Mouse (Mus musculus) stomach, postnatal 0 days (tissue): Measurements from ENCODE around the gene Fabp2. TPM values are rescaled to one million over a fixed set of nuclear protein-coding genes. Genes with fewer than 3 reads are reported as not detected.

Experiments used
- ATAC-seq: fragments of 200-750 bp; cut with Nextera tagmentation; 2 replicates; pipeline ENCODE4 v1.8.0; 2017; ENCODE audit not compliant: low FRiP score, low TSS enrichment
- DNase-seq: peaks from one replicate; pipeline ENCODE4 v3.0.0-alpha.2; 2016; ENCODE audit warnings: low spot score
- H3K27ac ChIP-seq: fragments of 300-500 bp; sonication (generic); replicated peaks from 2 replicates; pipeline ENCODE4 v1.5.1; 2014; ENCODE audit warnings: mild to moderate bottlenecking, control low read depth
- H3K27me3 ChIP-seq: fragments of 300-500 bp; sonication (generic); 2 replicates; pipeline ENCODE4 v1.6.1; 2014; ENCODE audit warnings: low read length; ENCODE audit not compliant: control insufficient read depth, insufficient read depth
- H3K36me3 ChIP-seq: fragments of 300-500 bp; sonication (generic); 2 replicates; pipeline ENCODE4 v1.6.1; 2014; ENCODE audit warnings: low read length, mixed read lengths; ENCODE audit not compliant: control insufficient read depth, insufficient read depth
- H3K4me1 ChIP-seq: fragments of 300-500 bp; sonication (generic); replicated peaks from 2 replicates; pipeline ENCODE4 v1.6.1; 2014; ENCODE audit warnings: antibody characterized with exemption; ENCODE audit not compliant: control insufficient read depth, insufficient read depth
- H3K4me2 ChIP-seq: fragments of 300-500 bp; sonication (generic); replicated peaks from 2 replicates; pipeline ENCODE4 v1.6.1; 2014; ENCODE audit warnings: low read depth, mild to moderate bottlenecking, control low read depth, moderate library complexity
- H3K4me3 ChIP-seq: fragments of 300-500 bp; sonication (generic); 2 replicates; pipeline ENCODE4 v1.5.1; 2014; ENCODE audit warnings: low read depth, low read length, control low read depth
- H3K9ac ChIP-seq: fragments of 300-500 bp; sonication (generic); 2 replicates; pipeline ENCODE4 v1.6.1; 2014; ENCODE audit warnings: mild to moderate bottlenecking, low read length, control low read depth, mixed read lengths
- H3K9me3 ChIP-seq: fragments of 300-500 bp; sonication (generic); 2 replicates; pipeline ENCODE4 v1.6.1; 2016; ENCODE audit warnings: low read length; ENCODE audit not compliant: control insufficient read depth
- CTCF ChIP-seq: IDR thresholded peaks from 2 replicates; pipeline ENCODE4 v1.5.1; 2016; ENCODE audit warnings: antibody characterized with exemption, low read depth, mild to moderate bottlenecking, moderate library complexity
- EP300 ChIP-seq: optimal IDR thresholded peaks from 2 replicates; pipeline ENCODE3; 2016; ENCODE audit warnings: antibody characterized with exemption
- WGBS: fragments of 180-500 bp; shearing (Covaris S2); extraction: QIAGEN DNeasy Blood & Tissue Kit; methylation state at CpG from one replicate; pipeline ENCODE4 v1.1.7; 2014; 5-methylcytosine and 5-hydroxymethylcytosine counted together
- polyA plus RNA-seq: library from polyadenylated mRNA; unstranded; fragments of >200 nt; fragmentation: Nextera tagmentation; extraction: Ambion mirVana; gene quantifications from 2 replicates; pipeline ENCODE4 v1.2.1, GENCODE M21; 2015

The Fabp2 gene
- polyA plus RNA-seq, 1 experiment from 2014 or later, result 21.5 TPM

GRCm38 (mm10) chr3:122907841-122908240, 13.0 kb downstream of the Fabp2 start:
- no peak overlapping the region for H3K4me3 ChIP-seq
- H3K27me3 ChIP-seq, result no peaks in the 10 kb centered on the region
- H3K36me3 ChIP-seq, result no peaks in the 10 kb centered on the region
- WGBS, result 85% methylated on average over 2 of the region's 2 CpGs
- TF ChIP-seq EP300 (no peak), CTCF (no peak)
- no peak overlapping the region for H3K9ac ChIP-seq
- H3K4me1 ChIP-seq, result no peaks in the 10 kb centered on the region
- no peaks in the 10 kb centered on the region for H3K9me3 ChIP-seq
- no peak overlapping the region for H3K4me2 ChIP-seq
- no peak overlapping the region for H3K27ac ChIP-seq
- ATAC-seq (no peak), DNase-seq (no peak)

DNA sequence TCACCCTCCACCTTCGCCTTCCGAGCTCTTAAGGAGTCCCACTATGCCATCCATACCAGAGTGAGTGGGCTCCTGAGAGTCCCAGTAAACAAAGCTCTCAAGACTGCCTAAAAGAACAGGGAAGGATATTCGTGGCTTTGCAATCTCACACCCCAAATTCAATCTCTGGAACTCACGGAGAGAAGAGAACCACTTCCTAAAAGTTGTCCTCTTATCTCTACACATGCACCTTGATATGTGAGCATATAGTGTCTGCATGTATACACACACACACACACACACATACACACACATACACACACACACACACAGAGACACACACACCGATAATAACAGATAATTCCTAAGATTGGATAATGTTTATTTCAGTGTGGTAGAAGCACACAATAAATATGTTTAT, 20.6 kb downstream of the Fabp2 start:
- Histone ChIP-seq H3K36me3 (no peaks in the 10 kb centered on the region), H3K4me3 (no peak overlapping the region), H3K27ac (no peak overlapping the region), H3K27me3 (no peaks in the 10 kb centered on the region), H3K9me3 (no peaks in the 10 kb centered on the region), H3K4me1 (no peaks in the 10 kb centered on the region), H3K4me2 (no peak overlapping the region), H3K9ac (no peak overlapping the region)
- 81% methylated on average over 5 of the region's 5 CpGs for WGBS
- no peak for TF ChIP-seq CTCF
- no peak for TF ChIP-seq EP300
- DNase-seq (no peak), ATAC-seq (no peak)

GRCm38 (mm10) chr3:122916191-122916680, 21.4 kb downstream of the Fabp2 start:
- H3K36me3 ChIP-seq, result no peaks in the 10 kb centered on the region
- DNase-seq (no peak), ATAC-seq (no peak)
- no peaks in the 10 kb centered on the region for H3K4me1 ChIP-seq
- H3K9me3 ChIP-seq, result no peaks in the 10 kb centered on the region
- no peak overlapping the region for H3K27ac ChIP-seq
- no peak for TF ChIP-seq EP300
- TF ChIP-seq CTCF, result no peak
- H3K27me3 ChIP-seq, result no peaks in the 10 kb centered on the region
- H3K4me2 ChIP-seq, result no peak overlapping the region
- H3K4me3 ChIP-seq, result no peak overlapping the region
- no peak overlapping the region for H3K9ac ChIP-seq
- WGBS, result 59% methylated on average over 6 of the region's 6 CpGs

- H3K36me3 ChIP-seq, result no peaks in the 10 kb centered on the region
- ATAC-seq, result no peak
- no peak for DNase-seq
- no peak overlapping the region for H3K9ac ChIP-seq
- WGBS, result 56% methylated on average over 2 of the region's 2 CpGs
- TF ChIP-seq EP300 (no peak), CTCF (no peak)
- no peaks in the 10 kb centered on the region for H3K27me3 ChIP-seq
- H3K4me3 ChIP-seq, result no peak overlapping the region
- no peaks in the 10 kb centered on the region for H3K9me3 ChIP-seq
- 0 out of 2 replicates have a peak overlapping the region, but pooled peaks have one; percentile 40 for H3K27ac ChIP-seq
- H3K4me2 ChIP-seq, result no peak overlapping the region
- no peaks in the 10 kb centered on the region for H3K4me1 ChIP-seq
Observed at GRCm38 (mm10) chr3:122918672-122919071, 23.8 kb downstream of the Fabp2 start.

GRCm38 (mm10) chr3:122919260-122919659, 24.4 kb downstream of the Fabp2 start, which contains the start of gene Gm10959:
TSS of gene Gm10959 (minus strand) at chr3:122919360.
- Histone ChIP-seq H3K27ac (peak within 1 kb of the TSS; percentile 86), H3K4me1 (no peaks in the 10 kb centered on the region), H3K4me3 (no peak within 1 kb of the TSS), H3K9ac (no peak within 1 kb of the TSS), H3K4me2 (no peak within 1 kb of the TSS), H3K9me3 (no peaks in the 10 kb centered on the region), H3K36me3 (no peaks in the 10 kb centered on the region), H3K27me3 (no peaks in the 10 kb centered on the region)
- TF ChIP-seq EP300 (no peak), CTCF (no peak)
- no peak for ATAC-seq
- DNase-seq, result no peak
- 79% methylated on average over 8 of the region's 8 CpGs for WGBS

GRCm38 (mm10) chr3:122920572-122921435, 25.9 kb downstream of the Fabp2 start:
- no peak overlapping the region for H3K9ac ChIP-seq
- peak; percentile 32 for DNase-seq
- H3K4me2 ChIP-seq, result no peak overlapping the region
- no peaks in the 10 kb centered on the region for H3K27me3 ChIP-seq
- H3K4me1 ChIP-seq, result no peaks in the 10 kb centered on the region
- H3K9me3 ChIP-seq, result no peaks in the 10 kb centered on the region
- H3K4me3 ChIP-seq, result no peak overlapping the region
- ATAC-seq, result no peak
- peak overlapping the region; percentile 86 for H3K27ac ChIP-seq
- WGBS, result 47% methylated on average over 8 of the region's 8 CpGs
- TF ChIP-seq CTCF (no peak), EP300 (peak; percentile 59)
- H3K36me3 ChIP-seq, result no peaks in the 10 kb centered on the region
